Mouse (Mus musculus) embryo, embryonic 10 days (tissue): ENCODE measurements around the gene Gm29797.

Experiments used
- DNase-seq: peaks from one replicate; pipeline ENCODE4 v3.0.0-alpha.2; 2015; ENCODE audit warnings: low spot score

Gene Gm29797

DNA sequence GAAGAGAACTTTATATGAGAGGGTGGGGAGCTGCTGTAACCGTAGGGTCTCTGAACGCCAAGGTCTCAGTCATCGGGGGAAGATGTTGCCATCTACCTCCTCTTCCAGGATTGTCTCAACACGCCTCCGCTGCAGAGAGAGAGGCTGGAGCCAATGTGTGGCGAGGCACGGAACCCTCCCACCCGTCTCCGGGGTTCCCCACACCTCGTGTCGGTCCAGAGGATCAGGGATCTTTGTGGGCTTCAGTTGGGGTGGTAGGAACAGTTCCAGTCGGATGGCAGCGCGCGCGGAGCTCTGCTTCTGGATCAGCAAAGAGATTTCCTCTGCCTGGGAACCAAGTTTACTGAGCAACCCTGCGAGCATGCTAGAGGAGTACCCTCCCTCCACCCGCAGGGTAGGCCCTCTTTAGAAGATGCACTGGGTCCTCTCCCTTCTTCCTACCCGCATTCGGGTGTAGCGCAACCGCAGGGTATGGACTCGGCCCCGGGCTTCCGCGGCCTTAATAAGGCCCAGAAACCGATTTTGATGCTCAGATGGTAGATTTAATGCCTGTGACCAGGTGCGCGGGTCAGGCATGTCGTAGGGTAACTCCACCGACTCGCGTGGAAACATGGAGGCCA is 40.1 kb downstream of the Gm29797 start:
- no peak for DNase-seq

DNA sequence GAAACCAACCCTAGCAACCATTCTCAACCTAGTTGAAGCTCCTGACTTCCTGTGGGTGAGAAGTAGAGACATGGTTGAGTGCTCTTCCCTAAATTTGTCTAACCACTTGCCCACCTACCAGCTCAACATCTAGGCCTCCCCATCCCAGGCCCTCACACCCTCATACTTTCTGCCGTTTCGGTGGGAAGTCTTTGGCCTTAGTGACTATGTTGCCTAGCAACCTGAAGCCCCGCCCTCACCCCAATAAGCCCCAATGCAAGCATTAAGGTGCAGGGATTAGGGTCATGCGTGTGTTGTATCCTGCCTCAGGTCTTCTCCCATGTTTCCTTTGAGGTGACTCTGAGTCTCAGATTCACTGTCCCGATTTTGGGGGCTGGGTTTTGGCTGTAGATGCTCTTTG is 41.4 kb downstream of the Gm29797 start, which contains the start of gene Lkaaear1:
Lkaaear1 (minus strand) TSS at position 202 of the 400 bp plus-strand sequence.
- no peak for DNase-seq

DNA sequence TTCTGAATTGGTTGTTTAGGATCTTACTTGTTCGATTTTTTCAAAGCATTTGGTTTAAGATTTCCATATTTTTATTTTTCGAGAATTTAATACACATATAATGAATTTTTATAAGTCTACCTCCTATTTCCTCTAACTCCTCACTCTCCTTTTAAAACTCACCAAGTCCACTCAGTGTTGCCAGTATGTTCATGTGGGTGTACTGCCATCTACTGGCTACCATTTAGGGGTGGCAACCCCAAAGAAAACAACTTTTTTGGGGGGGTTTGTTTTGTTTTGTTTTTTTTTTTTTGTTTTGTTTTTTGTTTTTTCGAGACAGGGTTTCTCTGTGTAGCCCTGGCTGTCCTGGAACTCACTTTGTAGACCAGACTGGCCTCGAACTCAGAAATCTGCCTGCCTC is 49.8 kb downstream of the Gm29797 start:
- peak; percentile 43 for DNase-seq
